Mouse (Mus musculus): ENCODE data around the gene Efna3. TPM values are rescaled to one million over a fixed set of nuclear protein-coding genes. Genes with fewer than 3 reads are reported as not detected.
A peak's percentile ranks its signal among the peaks of the same experiment; 100 is the strongest.

Gene Efna3
- total RNA-seq, 2 experiments from 2014 or later: 67.0 to 69.9 TPM

GRCm38 (mm10) chr3:89315930-89316831, 6.6 kb downstream of the Efna3 start:
- no peak for DNase-seq

GRCm38 (mm10) chr3:89315195-89315929, 7.4 kb downstream of the Efna3 start:
- peak; percentile 77 to 78 for DNase-seq

- no peak for DNase-seq
Observed at GRCm38 (mm10) chr3:89314791-89315190, 8.0 kb downstream of the Efna3 start.

- DNase-seq: no peak
Observed at GRCm38 (mm10) chr3:89314340-89314739, 8.4 kb downstream of the Efna3 start.

GRCm38 (mm10) chr3:89308089-89308488, 14.7 kb downstream of the Efna3 start:
- DNase-seq: peak; percentile 37 to 56

- no peak for DNase-seq
Observed at GRCm38 (mm10) chr3:89305551-89306325, 17.0 kb downstream of the Efna3 start.

- DNase-seq: no peak
Observed at GRCm38 (mm10) chr3:89305105-89305504, 17.7 kb downstream of the Efna3 start.

- no peak for DNase-seq
Observed at GRCm38 (mm10) chr3:89304440-89304839, 18.3 kb downstream of the Efna3 start.

- DNase-seq: no peak
Observed at GRCm38 (mm10) chr3:89300514-89300913, 22.3 kb downstream of the Efna3 start.

GRCm38 (mm10) chr3:89300071-89300470, 22.7 kb downstream of the Efna3 start:
- no peak for DNase-seq

- DNase-seq: no peak
Observed at GRCm38 (mm10) chr3:89299499-89299898, 23.3 kb downstream of the Efna3 start.

- DNase-seq: no peak
Observed at GRCm38 (mm10) chr3:89298908-89299307, 23.9 kb downstream of the Efna3 start.

GRCm38 (mm10) chr3:89296761-89297396, 25.9 kb downstream of the Efna3 start:
- no peak for DNase-seq

- peak in 1 of 2 experiments; percentile 50 for DNase-seq
Observed at GRCm38 (mm10) chr3:89295685-89296230, 27.0 kb downstream of the Efna3 start.

GRCm38 (mm10) chr3:89294195-89294594, 28.6 kb downstream of the Efna3 start:
- DNase-seq: no peak

GRCm38 (mm10) chr3:89293247-89293918, 29.4 kb downstream of the Efna3 start:
- no peak for DNase-seq

- no peak for DNase-seq
Observed at GRCm38 (mm10) chr3:89292303-89292702, 30.5 kb downstream of the Efna3 start.

- DNase-seq: no peak
Observed at GRCm38 (mm10) chr3:89291874-89292273, 30.9 kb downstream of the Efna3 start.

GRCm38 (mm10) chr3:89288503-89288928, 34.2 kb downstream of the Efna3 start:
- no peak for DNase-seq

- DNase-seq: no peak
Observed at GRCm38 (mm10) chr3:89287286-89287685, 35.5 kb downstream of the Efna3 start.

GRCm38 (mm10) chr3:89285526-89285925, 37.2 kb downstream of the Efna3 start:
- DNase-seq: no peak

Measured in layer of hippocampus, postnatal 36 days (tissue).